8 mouse cellular contexts compared by ENCODE assay signal in genomic region chr15:36374732-36375548, GRCm38 (mm10).
A peak's percentile ranks its signal among the peaks of the same experiment; 100 is the strongest.
DNase-seq lines count a peak whose midpoint lies in the region; ATAC-seq and TF ChIP-seq lines count a peak whose summit lies in the region.

No protein-coding gene starts in this region.

- no peaks in the 10 kb centered on the region for H3K27me3 ChIP-seq in heart, embryonic 14.5 days (ENCODE audit: control insufficient read depth, insufficient read depth, low read length)
- H3K27me3 ChIP-seq in kidney, postnatal 0 days (ENCODE audit: insufficient read depth, low read length), result no peaks in the 10 kb centered on the region
- H3K27me3 ChIP-seq in limb, embryonic 15.5 days, result no peaks in the 10 kb centered on the region
- H3K27me3 ChIP-seq in midbrain, embryonic 15.5 days (replicated peaks), result no peaks in the 10 kb centered on the region
- no peaks in the 10 kb centered on the region for H3K27me3 ChIP-seq in stomach, embryonic 15.5 days (replicated peaks)

- peak; percentile 18 for DNase-seq in 3134 (ENCODE audit: extremely low read depth, insufficient read length, low spot score)
- DNase-seq in adrenal gland, postnatal 14 days, result peak; percentile 76
- DNase-seq in kidney, postnatal 0 days (ENCODE audit: low spot score), result peak; percentile 86

- peak overlapping the region; percentile 92 for H3K4me2 ChIP-seq in heart, embryonic 14.5 days (ENCODE audit: low read length)
- H3K4me2 ChIP-seq in kidney, postnatal 0 days (ENCODE audit: low read length), result peak overlapping the region; percentile 67
- peak overlapping the region; percentile 76 for H3K4me2 ChIP-seq in limb, embryonic 15.5 days
- peak overlapping the region; percentile 90 for H3K4me2 ChIP-seq in midbrain, embryonic 15.5 days
- peak overlapping the region; percentile 78 for H3K4me2 ChIP-seq in stomach, embryonic 15.5 days

- no peaks in the 10 kb centered on the region for H3K36me3 ChIP-seq in heart, embryonic 14.5 days (ENCODE audit: control insufficient read depth, insufficient read depth, low read length)
- H3K36me3 ChIP-seq in kidney, postnatal 0 days (ENCODE audit: insufficient read depth, low read length), result no peaks in the 10 kb centered on the region
- H3K36me3 ChIP-seq in limb, embryonic 15.5 days, result no peaks in the 10 kb centered on the region
- no peaks in the 10 kb centered on the region for H3K36me3 ChIP-seq in midbrain, embryonic 15.5 days (replicated peaks)
- H3K36me3 ChIP-seq in stomach, embryonic 15.5 days, result no peaks in the 10 kb centered on the region

- no peak for TF ChIP-seq CTCF in embryonic fibroblast, embryonic 13.5 days (IDR thresholded peaks at IDR 0.05; ENCODE audit: borderline replicate concordance, insufficient read depth, low read length)
- TF ChIP-seq CTCF in kidney, postnatal 0 days (IDR thresholded peaks at IDR 0.05; ENCODE audit: low read depth), result no peak

- peak overlapping the region; percentile 42 for H3K4me3 ChIP-seq in embryonic fibroblast, embryonic 13.5 days (ENCODE audit: insufficient read depth, low read length)
- peak overlapping the region; percentile 42 to 49 for H3K4me3 ChIP-seq in heart, embryonic 14.5 days (ENCODE audit: control insufficient read depth in 1 of 2, insufficient read depth in 1 of 2, low read depth in 1 of 2, low read length in 2 of 2)
- peak overlapping the region; percentile 32 for H3K4me3 ChIP-seq in kidney, postnatal 0 days (replicated peaks; ENCODE audit: low read depth, low read length)
- H3K4me3 ChIP-seq in limb, embryonic 15.5 days, result peak overlapping the region; percentile 40
- peak overlapping the region; percentile 42 for H3K4me3 ChIP-seq in midbrain, embryonic 15.5 days
- H3K4me3 ChIP-seq in stomach, embryonic 15.5 days (replicated peaks), result peak overlapping the region; percentile 42

- peak overlapping the region; percentile 39 for H3K27ac ChIP-seq in embryonic fibroblast, embryonic 13.5 days (ENCODE audit: insufficient read depth, low read length)
- peak overlapping the region; percentile 65 to 88 for H3K27ac ChIP-seq in heart, embryonic 14.5 days (replicated peaks in 1 of 2; ENCODE audit: control insufficient read depth in 1 of 2, insufficient read depth in 1 of 2, low read depth in 2 of 2, low read length in 2 of 2)
- H3K27ac ChIP-seq in kidney, postnatal 0 days, result peak overlapping the region; percentile 93
- H3K27ac ChIP-seq in limb, embryonic 15.5 days, result peak overlapping the region; percentile 73
- H3K27ac ChIP-seq in midbrain, embryonic 15.5 days, result no peak overlapping the region; the same call in 1 of the 2 replicates
- H3K27ac ChIP-seq in stomach, embryonic 15.5 days, result peak overlapping the region; percentile 89

- TF ChIP-seq POLR2A in embryonic fibroblast, embryonic 13.5 days (IDR thresholded peaks at IDR 0.05; ENCODE audit: low read depth, low read length), result 0 out of 2 replicates have a peak, but pooled peaks have one; percentile 28

- H3K9ac ChIP-seq in heart, embryonic 14.5 days (ENCODE audit: low read length), result peak overlapping the region; percentile 75
- H3K9ac ChIP-seq in kidney, postnatal 0 days (ENCODE audit: low read depth, low read length), result peak overlapping the region; percentile 46
- H3K9ac ChIP-seq in limb, embryonic 15.5 days, result no peak overlapping the region
- peak overlapping the region; percentile 49 for H3K9ac ChIP-seq in midbrain, embryonic 15.5 days
- peak overlapping the region; percentile 40 for H3K9ac ChIP-seq in stomach, embryonic 15.5 days

- peaks cover 6% of the 10 kb centered on the region; the same call in 1 of the 2 replicates for H3K4me1 ChIP-seq in embryonic fibroblast, embryonic 13.5 days (ENCODE audit: control insufficient read depth, insufficient read depth, low read length)
- H3K4me1 ChIP-seq in heart, embryonic 14.5 days (ENCODE audit: control insufficient read depth in 2 of 2, insufficient read depth in 2 of 2, low read length in 2 of 2), result peaks cover 15 to 20% of the 10 kb centered on the region in 2 experiments
- H3K4me1 ChIP-seq in kidney, postnatal 0 days (replicated peaks; ENCODE audit: insufficient read depth, low read length), result peaks cover 14% of the 10 kb centered on the region
- peaks cover 22% of the 10 kb centered on the region for H3K4me1 ChIP-seq in limb, embryonic 15.5 days
- H3K4me1 ChIP-seq in midbrain, embryonic 15.5 days, result peaks cover 19% of the 10 kb centered on the region
- peaks cover 14% of the 10 kb centered on the region for H3K4me1 ChIP-seq in stomach, embryonic 15.5 days

- no peaks in the 10 kb centered on the region for H3K9me3 ChIP-seq in heart, embryonic 14.5 days (ENCODE audit: control insufficient read depth, low read length)
- H3K9me3 ChIP-seq in kidney, postnatal 0 days (replicated peaks; ENCODE audit: low read length), result no peaks in the 10 kb centered on the region
- H3K9me3 ChIP-seq in limb, embryonic 15.5 days, result no peaks in the 10 kb centered on the region
- no peaks in the 10 kb centered on the region for H3K9me3 ChIP-seq in midbrain, embryonic 15.5 days
- H3K9me3 ChIP-seq in stomach, embryonic 15.5 days, result no peaks in the 10 kb centered on the region

- ATAC-seq in heart, embryonic 14.5 days (ENCODE audit: insufficient number of reproducible peaks, insufficient read depth, low FRiP score, low read depth), result peak; percentile 83
- ATAC-seq in kidney, postnatal 0 days (replicated peaks; ENCODE audit: low FRiP score, low read depth), result peak; percentile 83
- no peak for ATAC-seq in limb, embryonic 15.5 days (ENCODE audit: insufficient number of reproducible peaks, low FRiP score, low TSS enrichment, low read depth)
- ATAC-seq in midbrain, embryonic 15.5 days (replicated peaks), result peak; percentile 82
- ATAC-seq in stomach, embryonic 15.5 days (ENCODE audit: insufficient read depth, low FRiP score, low read depth), result peak; percentile 75

- WGBS in heart, embryonic 14.5 days, result 1% methylated on average over 20 of the region's 20 CpGs
- 1% methylated on average over 20 of the region's 20 CpGs for WGBS in kidney, postnatal 0 days
- 2% methylated on average over 20 of the region's 20 CpGs for WGBS in limb, embryonic 15.5 days
- under 1% methylated on average over 20 of the region's 20 CpGs for WGBS in midbrain, embryonic 15.5 days
- 2% methylated on average over 20 of the region's 20 CpGs for WGBS in stomach, embryonic 15.5 days

Comparison
In these comparisons a context has a peak if more than half of its experiments do, and no peak if none do; other contexts are left out.
1. DNase-seq: peak in every context shown above with its lines; median percentile 86 in kidney, postnatal 0 days; 76 in adrenal gland, postnatal 14 days; 18 in 3134.